Mouse (Mus musculus): ENCODE data around the gene Wdr90. TPM values are rescaled to one million over a fixed set of nuclear protein-coding genes. Genes with fewer than 3 reads are reported as not detected.
A peak's percentile ranks its signal among the peaks of the same experiment; 100 is the strongest.

The Wdr90 gene
- polyA plus RNA-seq, 1 experiment from 2014 or later = 13.1 TPM

- Histone ChIP-seq H3K9me3 (ENCODE audit: control insufficient read depth, low read length) (no peaks in the 10 kb centered on the region), H3K27ac (ENCODE audit: low read depth, low read length) (no peak overlapping the region), H3K4me2 (ENCODE audit: low read length) (no peak overlapping the region), H3K9ac (ENCODE audit: low read depth, low read length) (no peak overlapping the region), H3K36me3 (ENCODE audit: control insufficient read depth, insufficient read depth, low read length) (peaks cover 10% of the 10 kb centered on the region; the same call in 1 of the 2 replicates), H3K4me1 (ENCODE audit: control insufficient read depth, insufficient read depth, low read depth, low read length) (no peaks in the 10 kb centered on the region), H3K4me3 (ENCODE audit: low read length) (no peak overlapping the region), H3K27me3 (replicated peaks; ENCODE audit: control insufficient read depth, insufficient read depth, low read length) (no peaks in the 10 kb centered on the region)
- ATAC-seq = no peak
Measured at GRCm38 (mm10) chr17:25886806-25887205, 25.5 kb upstream of the Wdr90 start.

- no peaks in the 10 kb centered on the region for H3K27me3 ChIP-seq (replicated peaks; ENCODE audit: control insufficient read depth, insufficient read depth, low read length)
- no peak overlapping the region for H3K4me3 ChIP-seq (ENCODE audit: low read length)
- peaks cover 3% of the 10 kb centered on the region; the same call in 1 of the 2 replicates for H3K4me1 ChIP-seq (ENCODE audit: control insufficient read depth, insufficient read depth, low read depth, low read length)
- no peak for ATAC-seq
- no peak overlapping the region for H3K4me2 ChIP-seq (ENCODE audit: low read length)
- H3K9me3 ChIP-seq (ENCODE audit: control insufficient read depth, low read length) = no peaks in the 10 kb centered on the region
- H3K27ac ChIP-seq (ENCODE audit: low read depth, low read length) = no peak overlapping the region
- H3K36me3 ChIP-seq (ENCODE audit: control insufficient read depth, insufficient read depth, low read length) = peaks cover 10% of the 10 kb centered on the region; the same call in 1 of the 2 replicates
- WGBS = 69% methylated on average over 4 of the region's 4 CpGs
- H3K9ac ChIP-seq (ENCODE audit: low read depth, low read length) = no peak overlapping the region
Measured at GRCm38 (mm10) chr17:25885636-25886035, 24.3 kb upstream of the Wdr90 start.

- no peak overlapping the region for H3K4me2 ChIP-seq (ENCODE audit: low read length)
- H3K27me3 ChIP-seq (replicated peaks; ENCODE audit: control insufficient read depth, insufficient read depth, low read length) = no peaks in the 10 kb centered on the region
- no peak overlapping the region for H3K4me3 ChIP-seq (ENCODE audit: low read length)
- H3K36me3 ChIP-seq (ENCODE audit: control insufficient read depth, insufficient read depth, low read length) = peaks cover 15% of the 10 kb centered on the region
- peaks cover 6% of the 10 kb centered on the region; the same call in 1 of the 2 replicates for H3K4me1 ChIP-seq (ENCODE audit: control insufficient read depth, insufficient read depth, low read depth, low read length)
- H3K9ac ChIP-seq (ENCODE audit: low read depth, low read length) = no peak overlapping the region
- ATAC-seq = no peak
- no peaks in the 10 kb centered on the region for H3K9me3 ChIP-seq (ENCODE audit: control insufficient read depth, low read length)
- 93% methylated on average over 3 of the region's 3 CpGs for WGBS
- no peak overlapping the region for H3K27ac ChIP-seq (ENCODE audit: low read depth, low read length)
Measured at GRCm38 (mm10) chr17:25883824-25884223, 22.5 kb upstream of the Wdr90 start.

- WGBS = 76% methylated on average over 8 of the region's 8 CpGs
- Histone ChIP-seq H3K27me3 (replicated peaks; ENCODE audit: control insufficient read depth, insufficient read depth, low read length) (no peaks in the 10 kb centered on the region), H3K27ac (ENCODE audit: low read depth, low read length) (peak overlapping the region; percentile 12; the same call in 1 of the 2 replicates), H3K4me1 (ENCODE audit: control insufficient read depth, insufficient read depth, low read depth, low read length) (peaks cover 6% of the 10 kb centered on the region; the same call in 1 of the 2 replicates), H3K9ac (ENCODE audit: low read depth, low read length) (no peak overlapping the region), H3K9me3 (ENCODE audit: control insufficient read depth, low read length) (no peaks in the 10 kb centered on the region), H3K36me3 (ENCODE audit: control insufficient read depth, insufficient read depth, low read length) (peaks cover 20% of the 10 kb centered on the region), H3K4me3 (ENCODE audit: low read length) (no peak overlapping the region), H3K4me2 (ENCODE audit: low read length) (no peak overlapping the region)
- ATAC-seq = no peak
Measured at GRCm38 (mm10) chr17:25883268-25883667, 22.0 kb upstream of the Wdr90 start.

- Histone ChIP-seq H3K27ac (ENCODE audit: low read depth, low read length) (no peak overlapping the region), H3K4me3 (ENCODE audit: low read length) (no peak overlapping the region), H3K9ac (ENCODE audit: low read depth, low read length) (no peak overlapping the region), H3K4me2 (ENCODE audit: low read length) (no peak overlapping the region), H3K36me3 (ENCODE audit: control insufficient read depth, insufficient read depth, low read length) (peaks cover 25% of the 10 kb centered on the region), H3K4me1 (ENCODE audit: control insufficient read depth, insufficient read depth, low read depth, low read length) (peaks cover 6% of the 10 kb centered on the region; the same call in 1 of the 2 replicates), H3K9me3 (ENCODE audit: control insufficient read depth, low read length) (no peaks in the 10 kb centered on the region), H3K27me3 (replicated peaks; ENCODE audit: control insufficient read depth, insufficient read depth, low read length) (no peaks in the 10 kb centered on the region)
- ATAC-seq = no peak
- 27% methylated on average over 5 of the region's 5 CpGs for WGBS
Measured at GRCm38 (mm10) chr17:25882306-25882705, 21.0 kb upstream of the Wdr90 start.

GRCm38 (mm10) chr17:25881691-25882090 is 20.4 kb upstream of the Wdr90 start:
- peaks cover 25% of the 10 kb centered on the region for H3K36me3 ChIP-seq (ENCODE audit: control insufficient read depth, insufficient read depth, low read length)
- 16% methylated on average over 4 of the region's 4 CpGs for WGBS
- H3K9me3 ChIP-seq (ENCODE audit: control insufficient read depth, low read length) = no peaks in the 10 kb centered on the region
- H3K27ac ChIP-seq (ENCODE audit: low read depth, low read length) = no peak overlapping the region
- H3K9ac ChIP-seq (ENCODE audit: low read depth, low read length) = no peak overlapping the region
- no peak overlapping the region for H3K4me3 ChIP-seq (ENCODE audit: low read length)
- no peak overlapping the region for H3K4me2 ChIP-seq (ENCODE audit: low read length)
- no peak for ATAC-seq
- peaks cover 11% of the 10 kb centered on the region for H3K4me1 ChIP-seq (ENCODE audit: control insufficient read depth, insufficient read depth, low read depth, low read length)
- no peaks in the 10 kb centered on the region for H3K27me3 ChIP-seq (replicated peaks; ENCODE audit: control insufficient read depth, insufficient read depth, low read length)

GRCm38 (mm10) chr17:25880913-25881641 is 19.8 kb upstream of the Wdr90 start:
- no peak overlapping the region for H3K4me2 ChIP-seq (ENCODE audit: low read length)
- ATAC-seq = no peak
- WGBS = 11% methylated on average over 5 of the region's 5 CpGs
- H3K9me3 ChIP-seq (ENCODE audit: control insufficient read depth, low read length) = no peaks in the 10 kb centered on the region
- no peak overlapping the region for H3K27ac ChIP-seq (ENCODE audit: low read depth, low read length)
- no peaks in the 10 kb centered on the region for H3K27me3 ChIP-seq (replicated peaks; ENCODE audit: control insufficient read depth, insufficient read depth, low read length)
- H3K4me1 ChIP-seq (ENCODE audit: control insufficient read depth, insufficient read depth, low read depth, low read length) = peaks cover 17% of the 10 kb centered on the region
- peaks cover 25% of the 10 kb centered on the region for H3K36me3 ChIP-seq (ENCODE audit: control insufficient read depth, insufficient read depth, low read length)
- no peak overlapping the region for H3K4me3 ChIP-seq (ENCODE audit: low read length)
- no peak overlapping the region for H3K9ac ChIP-seq (ENCODE audit: low read depth, low read length)

GRCm38 (mm10) chr17:25880196-25880910 is 19.1 kb upstream of the Wdr90 start, which contains the start of gene Wfikkn1:
Wfikkn1 (minus strand) TSS chr17:25880858.
- Histone ChIP-seq H3K4me2 (ENCODE audit: low read length) (no peak within 1 kb of the TSS), H3K36me3 (ENCODE audit: control insufficient read depth, insufficient read depth, low read length) (peaks cover 25% of the 10 kb centered on the region), H3K4me3 (ENCODE audit: low read length) (no peak within 1 kb of the TSS), H3K27ac (ENCODE audit: low read depth, low read length) (no peak within 1 kb of the TSS), H3K4me1 (ENCODE audit: control insufficient read depth, insufficient read depth, low read depth, low read length) (peaks cover 19% of the 10 kb centered on the region), H3K27me3 (replicated peaks; ENCODE audit: control insufficient read depth, insufficient read depth, low read length) (no peaks in the 10 kb centered on the region), H3K9me3 (ENCODE audit: control insufficient read depth, low read length) (no peaks in the 10 kb centered on the region), H3K9ac (ENCODE audit: low read depth, low read length) (no peak within 1 kb of the TSS)
- WGBS = 22% methylated on average over 5 of the region's 5 CpGs
- ATAC-seq = no peak

- 64% methylated on average over 8 of the region's 8 CpGs for WGBS
- no peak for ATAC-seq
- Histone ChIP-seq H3K27ac (ENCODE audit: low read depth, low read length) (no peak overlapping the region), H3K4me2 (ENCODE audit: low read length) (no peak overlapping the region), H3K36me3 (ENCODE audit: control insufficient read depth, insufficient read depth, low read length) (peaks cover 25% of the 10 kb centered on the region), H3K27me3 (replicated peaks; ENCODE audit: control insufficient read depth, insufficient read depth, low read length) (no peaks in the 10 kb centered on the region), H3K9ac (ENCODE audit: low read depth, low read length) (no peak overlapping the region), H3K4me3 (ENCODE audit: low read length) (no peak overlapping the region), H3K4me1 (ENCODE audit: control insufficient read depth, insufficient read depth, low read depth, low read length) (peaks cover 19% of the 10 kb centered on the region), H3K9me3 (ENCODE audit: control insufficient read depth, low read length) (no peaks in the 10 kb centered on the region)
Measured at GRCm38 (mm10) chr17:25879750-25880149, 18.4 kb upstream of the Wdr90 start.
